Mouse (Mus musculus) CD4-positive naive resting alpha-beta T cell, adult 57 days (primary cell): Measurements from ENCODE around the gene Pex3. TPM values are rescaled to one million over a fixed set of nuclear protein-coding genes. Genes with fewer than 3 reads are reported as not detected.

Experiments used
- total RNA-seq: library from RNA; stranded (reverse); gene quantifications from one replicate; pipeline ENCODE4 v1.2.4, GENCODE M21; 2023

Pex3 gene
- 23.4 TPM for total RNA-seq

GRCm38 (mm10) chr10:13552646-13553497 is at the start of gene Pex3, which contains the start of gene Adat2:
Pex3 (minus strand) TSS chr10:13553142.
Adat2 (plus strand) TSS chr10:13552894.

GRCm38 (mm10) chr10:13499331-13499730 is 53.6 kb downstream of the Pex3 start, which contains the start of gene Fuca2:
Fuca2 (plus strand) TSS chr10:13499540.

Other genes with a start within 250 kb of the Pex3 start
- 24.8 TPM for gene Phactr2, start 78.7 kb downstream of the Pex3 start, total RNA-seq
- gene Fuca2, start 53.6 kb downstream of the Pex3 start, total RNA-seq, result 19.3 TPM
- gene Adat2, start 248 bp downstream of the Pex3 start, total RNA-seq, result 8.5 TPM